Mouse (Mus musculus): ENCODE measurements around the gene Ptov1. TPM values are rescaled to one million over a fixed set of nuclear protein-coding genes. Genes with fewer than 3 reads are reported as not detected.
A peak's percentile ranks its signal among the peaks of the same experiment; 100 is the strongest.

Gene Ptov1
- polyA plus RNA-seq, 1 experiment from 2014 or later = 404 TPM

GRCm38 (mm10) chr7:44847772-44848171 is 21.8 kb downstream of the Ptov1 start:
- ATAC-seq (ENCODE audit: low FRiP score, low TSS enrichment) = no peak
- Histone ChIP-seq H3K27me3 (ENCODE audit: insufficient read depth, low read length) (no peaks in the 10 kb centered on the region), H3K9ac (replicated peaks; ENCODE audit: low read length) (peak overlapping the region; percentile 93), H3K36me3 (ENCODE audit: insufficient read depth, low read length) (peaks cover 48% of the 10 kb centered on the region), H3K9me3 (ENCODE audit: low read length) (no peaks in the 10 kb centered on the region), H3K4me2 (replicated peaks; ENCODE audit: low read depth, low read length) (peak overlapping the region; percentile 85), H3K4me3 (ENCODE audit: low read length) (peak overlapping the region; percentile 81), H3K27ac (ENCODE audit: low read length) (peak overlapping the region; percentile 99; the same call in 1 of the 2 replicates), H3K4me1 (ENCODE audit: insufficient read depth, low read length) (peaks cover 23% of the 10 kb centered on the region)
- WGBS = 75% methylated on average over 5 of the region's 5 CpGs

GRCm38 (mm10) chr7:44846804-44847203 is 22.8 kb downstream of the Ptov1 start:
- H3K27ac ChIP-seq (ENCODE audit: low read length) = no peak overlapping the region
- no peaks in the 10 kb centered on the region for H3K27me3 ChIP-seq (ENCODE audit: insufficient read depth, low read length)
- H3K9ac ChIP-seq (replicated peaks; ENCODE audit: low read length) = no peak overlapping the region
- peaks cover 51% of the 10 kb centered on the region for H3K36me3 ChIP-seq (ENCODE audit: insufficient read depth, low read length)
- no peak overlapping the region for H3K4me3 ChIP-seq (ENCODE audit: low read length)
- no peaks in the 10 kb centered on the region for H3K9me3 ChIP-seq (ENCODE audit: low read length)
- no peak overlapping the region for H3K4me2 ChIP-seq (replicated peaks; ENCODE audit: low read depth, low read length)
- no peak for ATAC-seq (ENCODE audit: low FRiP score, low TSS enrichment)
- H3K4me1 ChIP-seq (ENCODE audit: insufficient read depth, low read length) = peaks cover 20% of the 10 kb centered on the region
- 84% methylated on average over 7 of the region's 7 CpGs for WGBS

- no peak for ATAC-seq (ENCODE audit: low FRiP score, low TSS enrichment)
- H3K36me3 ChIP-seq (ENCODE audit: insufficient read depth, low read length) = peaks cover 57% of the 10 kb centered on the region
- peaks cover 6% of the 10 kb centered on the region; the same call in 1 of the 2 replicates for H3K27me3 ChIP-seq (ENCODE audit: insufficient read depth, low read length)
- no peak overlapping the region for H3K4me3 ChIP-seq (ENCODE audit: low read length)
- no peak overlapping the region for H3K27ac ChIP-seq (ENCODE audit: low read length)
- no peak overlapping the region for H3K4me2 ChIP-seq (replicated peaks; ENCODE audit: low read depth, low read length)
- peaks cover 11% of the 10 kb centered on the region for H3K4me1 ChIP-seq (ENCODE audit: insufficient read depth, low read length)
- 92% methylated on average over 10 of the region's 10 CpGs for WGBS
- H3K9me3 ChIP-seq (ENCODE audit: low read length) = no peaks in the 10 kb centered on the region
- no peak overlapping the region for H3K9ac ChIP-seq (replicated peaks; ENCODE audit: low read length)
Measured at GRCm38 (mm10) chr7:44845006-44845405, 24.6 kb downstream of the Ptov1 start.

GRCm38 (mm10) chr7:44841825-44842463 is 27.6 kb downstream of the Ptov1 start:
- Histone ChIP-seq H3K27ac (ENCODE audit: low read length) (no peak overlapping the region), H3K9ac (replicated peaks; ENCODE audit: low read length) (no peak overlapping the region), H3K36me3 (ENCODE audit: insufficient read depth, low read length) (peaks cover 57% of the 10 kb centered on the region), H3K4me1 (ENCODE audit: insufficient read depth, low read length) (peaks cover 12% of the 10 kb centered on the region), H3K4me3 (ENCODE audit: low read length) (no peak overlapping the region), H3K9me3 (ENCODE audit: low read length) (no peaks in the 10 kb centered on the region), H3K4me2 (replicated peaks; ENCODE audit: low read depth, low read length) (no peak overlapping the region), H3K27me3 (ENCODE audit: insufficient read depth, low read length) (peaks cover 6% of the 10 kb centered on the region; the same call in 1 of the 2 replicates)
- ATAC-seq (ENCODE audit: low FRiP score, low TSS enrichment) = no peak
- 86% methylated on average over 8 of the region's 8 CpGs for WGBS

GRCm38 (mm10) chr7:44840426-44840825 is 29.2 kb downstream of the Ptov1 start:
- Histone ChIP-seq H3K9me3 (ENCODE audit: low read length) (no peaks in the 10 kb centered on the region), H3K36me3 (ENCODE audit: insufficient read depth, low read length) (peaks cover 42% of the 10 kb centered on the region), H3K27me3 (ENCODE audit: insufficient read depth, low read length) (peaks cover 6% of the 10 kb centered on the region; the same call in 1 of the 2 replicates), H3K4me3 (ENCODE audit: low read length) (no peak overlapping the region), H3K4me1 (ENCODE audit: insufficient read depth, low read length) (peaks cover 16% of the 10 kb centered on the region), H3K4me2 (replicated peaks; ENCODE audit: low read depth, low read length) (peak overlapping the region; percentile 67), H3K27ac (ENCODE audit: low read length) (no peak overlapping the region), H3K9ac (replicated peaks; ENCODE audit: low read length) (no peak overlapping the region)
- 47% methylated on average over 14 of the region's 14 CpGs for WGBS
- ATAC-seq (ENCODE audit: low FRiP score, low TSS enrichment) = no peak

GRCm38 (mm10) chr7:44839491-44840191 is 29.9 kb downstream of the Ptov1 start:
- H3K9ac ChIP-seq (replicated peaks; ENCODE audit: low read length) = peak overlapping the region; percentile 60
- ATAC-seq (ENCODE audit: low FRiP score, low TSS enrichment) = peak; percentile 69
- under 1% methylated on average over 57 of the region's 58 CpGs for WGBS
- peak overlapping the region; percentile 39 for H3K4me3 ChIP-seq (ENCODE audit: low read length)
- peak overlapping the region; percentile 67 for H3K4me2 ChIP-seq (replicated peaks; ENCODE audit: low read depth, low read length)
- H3K4me1 ChIP-seq (ENCODE audit: insufficient read depth, low read length) = peaks cover 16% of the 10 kb centered on the region
- peaks cover 6% of the 10 kb centered on the region; the same call in 1 of the 2 replicates for H3K27me3 ChIP-seq (ENCODE audit: insufficient read depth, low read length)
- no peaks in the 10 kb centered on the region for H3K9me3 ChIP-seq (ENCODE audit: low read length)
- H3K36me3 ChIP-seq (ENCODE audit: insufficient read depth, low read length) = peaks cover 34% of the 10 kb centered on the region
- H3K27ac ChIP-seq (ENCODE audit: low read length) = no peak overlapping the region

- peaks cover 16% of the 10 kb centered on the region for H3K4me1 ChIP-seq (ENCODE audit: insufficient read depth, low read length)
- H3K9ac ChIP-seq (replicated peaks; ENCODE audit: low read length) = peak overlapping the region; percentile 60; the same call in 1 of the 2 replicates
- peaks cover 6% of the 10 kb centered on the region; the same call in 1 of the 2 replicates for H3K27me3 ChIP-seq (ENCODE audit: insufficient read depth, low read length)
- no peak overlapping the region for H3K27ac ChIP-seq (ENCODE audit: low read length)
- H3K36me3 ChIP-seq (ENCODE audit: insufficient read depth, low read length) = peaks cover 29% of the 10 kb centered on the region
- peak overlapping the region; percentile 39 for H3K4me3 ChIP-seq (ENCODE audit: low read length)
- 31% methylated on average over 11 of the region's 11 CpGs for WGBS
- peak overlapping the region; percentile 67 for H3K4me2 ChIP-seq (replicated peaks; ENCODE audit: low read depth, low read length)
- H3K9me3 ChIP-seq (ENCODE audit: low read length) = no peaks in the 10 kb centered on the region
- ATAC-seq (ENCODE audit: low FRiP score, low TSS enrichment) = no peak
Measured at GRCm38 (mm10) chr7:44839171-44839490, 30.5 kb downstream of the Ptov1 start.

- Histone ChIP-seq H3K9me3 (ENCODE audit: low read length) (no peaks in the 10 kb centered on the region), H3K4me1 (ENCODE audit: insufficient read depth, low read length) (peaks cover 16% of the 10 kb centered on the region), H3K9ac (replicated peaks; ENCODE audit: low read length) (no peak overlapping the region), H3K36me3 (ENCODE audit: insufficient read depth, low read length) (peaks cover 20% of the 10 kb centered on the region), H3K4me3 (ENCODE audit: low read length) (no peak overlapping the region), H3K4me2 (replicated peaks; ENCODE audit: low read depth, low read length) (no peak overlapping the region), H3K27ac (ENCODE audit: low read length) (no peak overlapping the region), H3K27me3 (ENCODE audit: insufficient read depth, low read length) (peaks cover 6% of the 10 kb centered on the region; the same call in 1 of the 2 replicates)
- ATAC-seq (ENCODE audit: low FRiP score, low TSS enrichment) = no peak
- WGBS = 90% methylated on average over 6 of the region's 6 CpGs
Measured at GRCm38 (mm10) chr7:44838073-44838472, 31.5 kb downstream of the Ptov1 start.

GRCm38 (mm10) chr7:44836423-44837053 is 33.0 kb downstream of the Ptov1 start:
- Histone ChIP-seq H3K4me2 (replicated peaks; ENCODE audit: low read depth, low read length) (no peak overlapping the region), H3K36me3 (ENCODE audit: insufficient read depth, low read length) (peaks cover 6% of the 10 kb centered on the region; the same call in 1 of the 2 replicates), H3K9me3 (ENCODE audit: low read length) (no peaks in the 10 kb centered on the region), H3K4me1 (ENCODE audit: insufficient read depth, low read length) (peaks cover 16% of the 10 kb centered on the region), H3K27me3 (ENCODE audit: insufficient read depth, low read length) (peaks cover 6% of the 10 kb centered on the region; the same call in 1 of the 2 replicates), H3K4me3 (ENCODE audit: low read length) (no peak overlapping the region), H3K9ac (replicated peaks; ENCODE audit: low read length) (no peak overlapping the region), H3K27ac (ENCODE audit: low read length) (no peak overlapping the region)
- 77% methylated on average over 9 of the region's 9 CpGs for WGBS
- ATAC-seq (ENCODE audit: low FRiP score, low TSS enrichment) = no peak

All from kidney, embryonic 16.5 days (tissue).